Mouse (Mus musculus): ENCODE data around the gene Tifa. TPM values are rescaled to one million over a fixed set of nuclear protein-coding genes. Genes with fewer than 3 reads are reported as not detected.
A peak's percentile ranks its signal among the peaks of the same experiment; 100 is the strongest.
"Not testable (repeated sequence)": the region's sequence is repeated elsewhere in the genome, so short reads cannot be mapped to it uniquely, and the experiment has no call there.

Gene Tifa
- polyA plus RNA-seq, 1 experiment from 2014 or later = 20.2 TPM

- Histone ChIP-seq H3K4me3 (ENCODE audit: low read depth, low read length) (peak within 1 kb of the TSS; percentile 56), H3K9me3 (ENCODE audit: low read length) (no peaks in the 10 kb centered on the region), H3K4me2 (ENCODE audit: low read depth, low read length) (peak within 1 kb of the TSS; percentile 75), H3K27ac (ENCODE audit: low read depth) (peak within 1 kb of the TSS; percentile 66), H3K9ac (replicated peaks) (peak within 1 kb of the TSS; percentile 35), H3K27me3 (ENCODE audit: insufficient read depth, low read length) (no peaks in the 10 kb centered on the region), H3K4me1 (ENCODE audit: insufficient read depth) (peaks cover 4% of the 10 kb centered on the region; the same call in 1 of the 2 replicates), H3K36me3 (replicated peaks; ENCODE audit: insufficient read depth, low read length) (no peaks in the 10 kb centered on the region)
- peak; percentile 69 for TF ChIP-seq CTCF (IDR thresholded peaks at IDR 0.05; ENCODE audit: low read depth)
- TF ChIP-seq EP300 (IDR thresholded peaks at IDR 0.05; ENCODE audit: low read depth) = no peak
- ATAC-seq (peak; percentile 89), DNase-seq (peak; percentile 77)
- under 1% methylated on average over 24 of the region's 24 CpGs for WGBS (ENCODE audit: insufficient replicate concordance)
These were observed 9.5 kb upstream of the Tifa start, which contains the start of gene Alpk1 for GRCm38 (mm10) chr3:127780021-127780644. TSS of gene Alpk1 (minus strand) at chr3:127780527.

GRCm38 (mm10) chr3:127780921-127781320 lies 8.7 kb upstream of the Tifa start:
- no peak for TF ChIP-seq EP300 (IDR thresholded peaks at IDR 0.05; ENCODE audit: low read depth)
- no peak for TF ChIP-seq CTCF (IDR thresholded peaks at IDR 0.05; ENCODE audit: low read depth)
- DNase-seq (no peak), ATAC-seq (no peak)
- no peak overlapping the region for H3K4me3 ChIP-seq (ENCODE audit: low read depth, low read length)
- H3K27ac ChIP-seq (ENCODE audit: low read depth) = no peak overlapping the region
- peaks cover 4% of the 10 kb centered on the region; the same call in 1 of the 2 replicates for H3K4me1 ChIP-seq (ENCODE audit: insufficient read depth)
- no peaks in the 10 kb centered on the region for H3K27me3 ChIP-seq (ENCODE audit: insufficient read depth, low read length)
- no peak overlapping the region for H3K9ac ChIP-seq (replicated peaks)
- H3K9me3 ChIP-seq (ENCODE audit: low read length) = no peaks in the 10 kb centered on the region
- WGBS (ENCODE audit: insufficient replicate concordance) = 92% methylated on average over 9 of the region's 9 CpGs
- no peaks in the 10 kb centered on the region for H3K36me3 ChIP-seq (replicated peaks; ENCODE audit: insufficient read depth, low read length)
- H3K4me2 ChIP-seq (ENCODE audit: low read depth, low read length) = no peak overlapping the region

GRCm38 (mm10) chr3:127782921-127783320 lies 6.7 kb upstream of the Tifa start:
- Histone ChIP-seq H3K4me3 (ENCODE audit: low read depth, low read length) (no peak overlapping the region), H3K4me2 (ENCODE audit: low read depth, low read length) (no peak overlapping the region), H3K4me1 (ENCODE audit: insufficient read depth) (peaks cover 4% of the 10 kb centered on the region; the same call in 1 of the 2 replicates), H3K9me3 (ENCODE audit: low read length) (no peaks in the 10 kb centered on the region), H3K9ac (replicated peaks) (no peak overlapping the region), H3K36me3 (replicated peaks; ENCODE audit: insufficient read depth, low read length) (no peaks in the 10 kb centered on the region), H3K27ac (ENCODE audit: low read depth) (no peak overlapping the region), H3K27me3 (ENCODE audit: insufficient read depth, low read length) (no peaks in the 10 kb centered on the region)
- DNase-seq (no peak), ATAC-seq (no peak)
- 79% methylated on average over 6 of the region's 6 CpGs for WGBS (ENCODE audit: insufficient replicate concordance)
- TF ChIP-seq CTCF (IDR thresholded peaks at IDR 0.05; ENCODE audit: low read depth) (no peak), EP300 (IDR thresholded peaks at IDR 0.05; ENCODE audit: low read depth) (no peak)

- H3K9ac ChIP-seq (replicated peaks); H3K9me3 ChIP-seq (ENCODE audit: low read length); ATAC-seq; H3K4me3 ChIP-seq (ENCODE audit: low read depth, low read length); H3K4me2 ChIP-seq (ENCODE audit: low read depth, low read length); H3K27me3 ChIP-seq (ENCODE audit: insufficient read depth, low read length); H3K27ac ChIP-seq (ENCODE audit: low read depth); H3K4me1 ChIP-seq (ENCODE audit: insufficient read depth); DNase-seq; H3K36me3 ChIP-seq (replicated peaks; ENCODE audit: insufficient read depth, low read length): not testable (repeated sequence)
- 86% methylated on average over 8 of the region's 8 CpGs for WGBS (ENCODE audit: insufficient replicate concordance)
These were observed 5.9 kb upstream of the Tifa start for GRCm38 (mm10) chr3:127783680-127784079.

- Histone ChIP-seq H3K27me3 (ENCODE audit: insufficient read depth, low read length) (no peaks in the 10 kb centered on the region), H3K4me3 (ENCODE audit: low read depth, low read length) (no peak overlapping the region), H3K4me1 (ENCODE audit: insufficient read depth) (peaks cover 8% of the 10 kb centered on the region; the same call in 1 of the 2 replicates), H3K4me2 (ENCODE audit: low read depth, low read length) (no peak overlapping the region), H3K9ac (replicated peaks) (no peak overlapping the region), H3K9me3 (ENCODE audit: low read length) (no peaks in the 10 kb centered on the region), H3K36me3 (replicated peaks; ENCODE audit: insufficient read depth, low read length) (no peaks in the 10 kb centered on the region), H3K27ac (ENCODE audit: low read depth) (0 out of 2 replicates have a peak overlapping the region, but pooled peaks have one; percentile 44)
- TF ChIP-seq CTCF (IDR thresholded peaks at IDR 0.05; ENCODE audit: low read depth) = no peak
- no peak for TF ChIP-seq EP300 (IDR thresholded peaks at IDR 0.05; ENCODE audit: low read depth)
- ATAC-seq (no peak), DNase-seq (no peak)
These were observed 2.6 kb upstream of the Tifa start for GRCm38 (mm10) chr3:127787032-127787431.

GRCm38 (mm10) chr3:127788038-127788437 lies 1.6 kb upstream of the Tifa start:
- Histone ChIP-seq H3K36me3 (replicated peaks; ENCODE audit: insufficient read depth, low read length) (0 out of 2 replicates have a peak, but pooled peaks cover 2% of the 10 kb centered on the region), H3K27me3 (ENCODE audit: insufficient read depth, low read length) (no peaks in the 10 kb centered on the region), H3K9ac (replicated peaks) (no peak overlapping the region), H3K4me1 (ENCODE audit: insufficient read depth) (peaks cover 15% of the 10 kb centered on the region), H3K4me3 (ENCODE audit: low read depth, low read length) (no peak overlapping the region), H3K9me3 (ENCODE audit: low read length) (no peaks in the 10 kb centered on the region), H3K4me2 (ENCODE audit: low read depth, low read length) (peak overlapping the region; percentile 36), H3K27ac (ENCODE audit: low read depth) (no peak overlapping the region)
- no peak for ATAC-seq
- TF ChIP-seq CTCF (IDR thresholded peaks at IDR 0.05; ENCODE audit: low read depth) (no peak), EP300 (IDR thresholded peaks at IDR 0.05; ENCODE audit: low read depth) (no peak)
- 53% methylated on average over 7 of the region's 7 CpGs for WGBS (ENCODE audit: insufficient replicate concordance)
- DNase-seq = no peak

Data from liver, postnatal 0 days (tissue).